Mouse (Mus musculus) mouse embryonic stem cell (cell line): ENCODE results near the gene Prkd3.

Experiments
- in situ Hi-C, 2 experiments: fragments of 300-500 bp; cut with MboI; formaldehyde crosslinking; loops; 1 replicate in 1 of 2; 3 replicates in 1 of 2; pipeline ENCODE4 v1.14.3; 2019 to 2020; ENCODE audit warnings: low sequenced_read_pairs in 2 of 2, low pct_unique_long_range_greater_than_20kb in 1 of 2, mixed read lengths in 1 of 2; ENCODE audit not compliant: unreplicated experiment in 1 of 2

Gene Prkd3

DNA sequence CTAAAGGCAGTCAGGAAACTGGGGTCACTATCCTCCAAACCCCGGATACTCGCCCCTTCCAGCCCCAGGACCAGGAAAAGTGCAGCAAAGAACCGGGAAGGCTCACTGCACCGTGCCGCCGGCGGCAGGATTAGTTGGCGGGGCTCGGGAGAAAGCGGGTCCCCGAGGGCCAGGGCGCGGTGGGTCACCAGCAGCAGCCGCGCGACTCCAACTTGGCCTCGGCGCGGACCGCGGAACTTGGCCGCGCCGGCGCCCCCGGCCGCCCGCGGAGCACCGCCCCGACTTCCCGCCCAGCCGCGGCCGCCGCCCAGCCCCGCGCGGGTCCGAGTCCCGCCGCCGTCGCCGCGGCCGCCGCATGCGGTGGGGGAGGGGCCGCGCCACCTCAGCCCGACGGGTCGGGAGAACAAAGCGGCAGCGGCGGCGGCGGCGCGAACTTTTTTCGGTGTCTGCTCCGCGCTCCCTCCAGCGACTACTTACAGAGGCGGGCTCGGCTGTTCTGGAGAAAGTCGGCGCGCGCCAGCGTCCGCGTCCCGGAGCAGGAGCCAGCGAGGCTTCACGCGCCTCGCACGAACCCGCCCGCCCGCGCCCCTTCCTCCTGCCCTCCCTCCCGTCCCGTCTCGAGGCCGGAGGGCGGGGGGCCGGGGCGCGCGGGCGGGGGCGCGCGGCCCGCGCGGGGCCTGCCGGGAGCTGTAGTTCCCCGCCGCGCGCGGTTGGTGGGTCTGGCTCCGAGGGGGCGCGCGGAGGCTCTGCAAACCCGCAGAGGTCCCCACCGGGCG is at the start of gene Prkd3:
Gene Prkd3, minus strand, starts transcription at position 609 of the 776 bp plus-strand sequence.
- in situ Hi-C loops: no loop called here

GRCm38 (mm10) chr17:79069766-79070480 is 49.3 kb upstream of the Prkd3 start:
- in situ Hi-C loops: no loop called here

DNA sequence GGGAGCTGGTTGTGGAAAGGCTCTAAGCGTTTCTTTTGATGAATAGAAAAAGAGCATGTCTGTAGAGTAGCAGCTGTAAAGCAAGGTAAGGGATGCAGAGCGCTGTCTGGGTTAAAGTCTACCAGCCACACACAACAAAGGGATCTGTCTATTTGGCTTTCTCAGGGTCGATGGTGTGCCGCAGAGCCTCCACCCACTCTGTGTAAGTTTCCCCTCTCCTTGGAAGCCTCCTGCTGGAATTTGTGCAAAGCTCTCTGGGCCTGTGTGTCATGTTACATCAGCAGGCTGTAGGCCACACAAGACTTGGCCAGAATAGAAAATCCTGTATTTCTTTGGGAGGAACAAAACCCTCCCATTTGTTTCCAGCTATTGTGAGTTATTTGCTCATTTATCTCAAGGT is 48.4 kb upstream of the Prkd3 start:
- in situ Hi-C loops: no loop called here

GRCm38 (mm10) chr17:79068581-79068980 is 48.0 kb upstream of the Prkd3 start:
- in situ Hi-C loops: no loop called here

- in situ Hi-C loops: no loop called here
Observed at GRCm38 (mm10) chr17:79064250-79064649, 43.6 kb upstream of the Prkd3 start.

GRCm38 (mm10) chr17:79060221-79060620 is 39.6 kb upstream of the Prkd3 start:
- in situ Hi-C loops: no loop called here

DNA sequence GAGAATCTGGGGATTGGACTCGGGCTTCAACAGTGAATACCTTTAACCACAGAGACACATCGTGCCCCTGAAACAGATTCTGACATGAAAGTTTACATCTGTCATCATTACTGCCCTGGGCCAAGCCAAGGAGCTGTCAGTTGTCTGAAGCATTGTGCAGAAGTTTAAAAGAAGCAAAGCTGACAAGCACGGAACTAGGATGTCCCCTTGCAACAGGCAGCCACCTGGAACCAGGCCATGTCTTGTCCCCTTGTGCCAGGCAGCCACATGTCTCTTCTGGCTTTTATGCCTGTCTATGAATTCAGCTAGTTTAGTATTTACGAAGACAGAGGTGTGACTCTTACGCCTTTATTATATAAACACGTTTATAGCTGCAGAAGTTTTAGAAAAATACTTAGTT is 37.7 kb upstream of the Prkd3 start:
- in situ Hi-C loops: no loop called here

DNA sequence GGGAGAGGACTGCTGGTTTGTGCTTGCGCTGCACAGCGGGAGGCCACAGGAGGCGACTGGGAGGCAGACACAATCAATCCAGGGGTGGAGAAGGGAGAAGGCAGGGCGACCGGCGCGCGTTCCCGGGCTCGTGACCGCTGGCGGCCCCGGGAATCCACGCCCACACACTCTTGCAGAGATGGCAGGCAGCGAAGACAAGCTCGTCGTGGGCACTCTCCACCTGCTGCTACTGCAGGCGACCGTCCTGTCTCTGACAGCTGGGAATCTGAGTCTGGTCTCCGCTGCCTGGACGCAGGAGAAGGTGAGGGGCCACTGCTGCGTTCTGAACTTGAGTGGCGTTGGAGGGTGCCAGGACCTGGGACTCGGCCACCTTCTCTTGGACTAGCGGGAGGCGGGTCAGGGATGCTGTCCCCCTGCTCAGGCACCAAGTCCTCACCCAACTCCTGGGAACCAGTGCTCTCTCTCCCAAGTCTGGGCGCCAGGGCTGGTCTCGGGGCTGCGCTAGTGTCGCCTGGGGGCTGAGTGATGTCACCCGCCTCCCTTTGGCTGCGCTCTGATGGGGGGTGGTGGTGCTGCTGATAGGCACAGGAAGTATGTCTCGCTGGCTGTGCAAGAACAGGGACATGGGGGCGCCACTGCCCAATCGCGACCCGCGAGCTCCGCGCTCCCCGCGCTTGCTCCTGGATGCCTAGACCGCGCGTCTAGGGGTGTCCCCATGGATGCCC is 31.6 kb upstream of the Prkd3 start:
- in situ Hi-C loops: no loop called here

GRCm38 (mm10) chr17:79051606-79052005 is 31.0 kb upstream of the Prkd3 start, which contains the start of gene Qpct:
Gene Qpct, plus strand, starts transcription at chr17:79051906.
- in situ Hi-C loops: no loop called here

DNA sequence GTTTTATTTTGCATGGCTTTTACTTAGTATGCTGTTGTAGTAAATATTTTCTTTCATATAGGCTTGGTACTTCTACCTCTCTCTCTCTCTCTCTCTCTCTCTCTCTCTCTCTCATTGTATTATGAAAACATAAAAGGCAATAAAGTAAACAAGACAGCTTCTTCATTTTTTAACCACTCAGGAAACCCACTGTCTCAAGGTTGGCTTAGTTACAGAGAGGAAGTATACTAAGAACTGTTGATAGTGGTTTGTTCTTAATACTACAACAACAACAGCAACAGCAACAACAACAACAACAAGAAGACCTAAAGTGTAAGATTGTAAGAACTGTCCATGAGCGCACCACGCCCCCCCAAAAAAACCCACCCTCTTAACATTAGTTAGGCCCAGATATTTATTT is 23.1 kb upstream of the Prkd3 start:
- in situ Hi-C loops: no loop called here

GRCm38 (mm10) chr17:79039660-79040059 is 19.0 kb upstream of the Prkd3 start:
- in situ Hi-C loops: no loop called here

GRCm38 (mm10) chr17:79032782-79033181 is 12.2 kb upstream of the Prkd3 start:
- in situ Hi-C loops: no loop called here

DNA sequence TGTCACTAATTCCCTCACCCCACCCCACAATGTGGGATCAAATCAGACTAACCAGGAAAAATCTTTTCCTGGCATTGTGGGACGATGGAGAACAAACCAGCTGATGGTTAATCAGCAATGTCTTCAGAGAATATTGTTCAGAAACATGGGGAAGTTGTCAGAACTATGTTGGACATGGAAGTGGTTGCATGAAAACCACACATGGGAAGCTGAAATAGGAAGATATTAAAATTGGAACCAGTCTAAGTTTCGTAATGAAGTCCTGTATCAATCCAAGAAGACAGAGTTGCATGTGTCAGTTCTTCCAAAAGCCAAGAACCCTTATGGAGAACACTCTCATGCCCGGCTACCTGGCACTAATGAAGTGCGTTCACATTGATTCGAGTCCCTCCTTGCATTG is 11.0 kb upstream of the Prkd3 start:
- in situ Hi-C loops: no loop called here

DNA sequence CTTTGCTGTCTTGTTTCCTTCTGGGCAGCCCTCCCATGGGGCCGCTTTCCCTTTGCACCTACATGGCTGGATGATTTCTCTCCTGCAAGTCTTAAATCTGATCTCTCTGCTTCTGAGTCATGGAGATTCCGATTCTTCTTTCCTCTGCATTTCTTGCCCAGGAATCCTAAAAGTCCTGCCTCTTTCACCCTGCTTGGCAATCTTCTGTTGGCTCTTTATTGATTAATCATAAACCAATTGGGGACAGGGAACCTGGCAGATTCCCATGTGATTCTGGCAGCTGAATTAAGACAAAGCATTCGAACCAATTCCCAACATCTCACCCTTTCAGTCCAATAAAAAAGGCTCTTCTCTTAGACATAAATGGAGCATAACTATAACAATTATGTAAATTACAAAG is 8.6 kb upstream of the Prkd3 start:
- in situ Hi-C loops: no loop called here

- in situ Hi-C loops: no loop called here
Observed at GRCm38 (mm10) chr17:79024544-79024943, 3.9 kb upstream of the Prkd3 start.

DNA sequence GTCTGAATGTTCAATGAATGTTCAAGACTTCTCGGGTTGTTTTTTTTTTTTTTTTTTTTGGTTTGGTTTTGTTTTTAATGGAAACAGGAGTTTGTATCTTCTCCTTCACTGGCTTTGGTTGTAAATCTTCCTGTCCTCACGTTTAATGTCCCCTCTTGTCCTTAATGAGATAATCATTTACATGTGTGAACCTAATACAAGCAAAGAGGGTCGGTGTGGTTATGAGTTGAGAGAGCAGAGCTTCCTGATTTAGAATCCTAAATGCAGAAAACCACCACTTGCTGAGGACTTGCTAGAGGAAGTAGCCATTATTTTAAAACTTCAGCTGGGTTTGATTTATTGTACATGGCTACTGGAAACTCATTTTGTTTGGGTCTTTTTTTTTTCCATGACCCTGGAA is 2.1 kb upstream of the Prkd3 start:
- in situ Hi-C loops: no loop called here

DNA sequence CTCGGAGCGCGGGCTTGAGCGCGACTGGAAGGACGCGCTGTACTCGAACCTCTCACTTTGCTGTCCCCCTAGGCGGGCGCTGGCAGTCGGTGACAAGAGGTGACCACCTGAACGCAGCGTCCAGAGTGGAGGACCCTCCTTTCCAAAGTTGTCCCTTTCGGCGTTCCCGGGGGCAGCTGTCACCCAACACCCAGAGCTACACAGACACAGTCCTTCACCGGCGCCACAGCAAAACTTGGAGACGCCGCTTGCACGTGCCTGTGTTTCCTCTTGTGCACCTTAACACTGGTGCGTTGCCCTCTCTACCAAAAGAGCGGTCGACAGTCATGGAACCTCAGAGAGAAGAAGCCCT is 344 bp upstream of the Prkd3 start:
- in situ Hi-C loops: no loop called here

DNA sequence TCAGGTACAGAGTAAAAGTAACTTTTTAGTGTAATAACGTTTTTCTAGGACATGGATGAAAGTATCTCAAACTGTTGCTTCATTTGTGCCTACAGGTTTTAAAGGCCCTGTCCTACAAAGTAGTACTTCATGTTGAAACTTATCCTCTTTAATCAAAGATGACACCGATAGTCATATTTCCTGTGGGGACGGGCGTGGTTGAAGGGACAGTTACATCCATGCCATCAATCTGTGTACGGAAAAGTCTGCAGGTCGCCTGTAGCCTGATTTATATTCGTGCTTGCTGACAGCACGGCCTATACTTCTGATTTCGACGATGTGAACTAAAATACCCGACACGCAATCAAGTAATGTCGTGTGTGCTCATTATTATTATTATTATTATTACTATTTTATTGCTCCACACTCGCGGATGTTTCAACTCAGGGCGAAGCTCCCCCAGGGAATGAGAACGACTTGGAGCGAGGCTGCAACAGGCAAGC is 849 bp downstream of the Prkd3 start:
- in situ Hi-C loops: no loop called here

GRCm38 (mm10) chr17:79018422-79018821 is 2.2 kb downstream of the Prkd3 start:
- in situ Hi-C loops: no loop called here
